Mouse (Mus musculus): Measurements from ENCODE around the gene Adamts18. TPM values are rescaled to one million over a fixed set of nuclear protein-coding genes. Genes with fewer than 3 reads are reported as not detected.

The Adamts18 gene
- total RNA-seq (2014; fragmentation: Nextera tagmentation): not detected in 2 replicates
- 0.16 and 0.17 TPM in 2 replicates for total RNA-seq (2017)
- not detected in 2 replicates for polyA plus RNA-seq (2012)

DNA sequence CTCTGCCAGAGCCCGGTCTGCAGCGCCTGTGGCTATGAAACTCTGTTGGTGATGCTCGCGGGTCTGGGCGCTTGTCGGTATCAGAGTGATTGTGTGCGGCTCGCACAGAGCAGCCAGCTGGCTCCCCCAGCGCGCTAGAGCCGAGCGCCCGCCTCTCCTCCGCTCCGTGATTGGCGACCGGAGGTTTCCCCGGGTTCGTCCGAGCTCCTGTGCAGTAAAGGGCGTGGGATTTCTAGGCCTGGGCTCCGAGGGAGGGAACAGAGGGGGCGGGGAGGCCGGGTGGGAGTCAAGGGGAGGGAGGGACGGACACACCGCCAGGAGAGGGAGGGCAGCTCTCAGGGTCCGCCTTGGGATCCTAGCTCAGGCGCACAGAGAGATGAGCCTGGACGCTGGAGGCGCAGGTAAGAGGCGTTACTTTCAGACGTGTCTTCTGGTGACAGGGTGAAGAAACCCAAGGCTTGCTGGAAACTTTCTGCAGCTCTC is at the start of gene Adamts18:
TSS of gene Adamts18 (minus strand) at position 86 of the 483 bp plus-strand sequence.
- TF ChIP-seq CTCF (IDR thresholded peaks at IDR 0.05; ENCODE audit: low read depth, low read length) (no peak), GATA2 (IDR thresholded peaks at IDR 0.05; ENCODE audit: borderline replicate concordance, low read depth, low read length) (no peak), GATA1 (IDR thresholded peaks at IDR 0.05; ENCODE audit: borderline replicate concordance, low read length) (no peak), TAL1 (conservative IDR thresholded peaks at IDR 0.05; ENCODE audit: low read depth, low read length) (no peak), POLR2AphosphoS5 (IDR thresholded peaks at IDR 0.05; ENCODE audit: insufficient replicate concordance, low read depth, low read length) (no peak)
- ATAC-seq (ENCODE audit: extremely low read depth, insufficient number of reproducible peaks, low FRiP score, poor library complexity, severe bottlenecking): no peak
- Histone ChIP-seq H3K4me3 (ENCODE audit: low read depth, low read length) (no peak within 1 kb of the TSS; the same call in 1 of the 2 replicates), H3K9me3 (replicated peaks) (peaks cover 56% of the 10 kb centered on the region), H3K36me3 (replicated peaks) (no peaks in the 10 kb centered on the region), H3K27me3 (ENCODE audit: insufficient read depth, low read length) (no peaks in the 10 kb centered on the region), H3K4me1 (ENCODE audit: insufficient read depth, low read depth, low read length) (no peaks in the 10 kb centered on the region)
- DNase-seq (ENCODE audit: low spot score): no peak

DNA sequence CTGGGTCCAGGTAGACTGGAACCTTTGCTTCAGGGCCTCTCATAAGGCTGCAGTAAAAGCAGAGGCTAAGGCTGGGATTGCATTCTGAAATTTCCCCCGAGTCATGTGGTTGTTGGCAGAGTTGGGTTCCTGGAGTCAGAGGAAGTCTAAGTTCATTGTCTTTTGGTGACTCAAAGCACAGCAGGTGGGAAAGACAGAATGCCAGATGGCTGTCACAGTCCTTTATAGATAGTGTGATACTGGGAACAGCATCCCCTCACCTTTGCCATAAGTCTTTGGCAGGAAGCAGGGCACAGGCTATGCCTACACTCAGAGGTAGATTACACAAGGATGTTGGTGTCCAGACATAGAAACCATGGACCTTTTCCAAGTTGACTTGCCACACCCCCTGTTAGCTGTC is 47.9 kb upstream of the Adamts18 start:
- Histone ChIP-seq H3K36me3 (replicated peaks) (no peaks in the 10 kb centered on the region), H3K27me3 (ENCODE audit: insufficient read depth, low read length) (no peaks in the 10 kb centered on the region), H3K4me1 (ENCODE audit: insufficient read depth, low read depth, low read length) (no peaks in the 10 kb centered on the region), H3K4me3 (ENCODE audit: low read depth, low read length) (no peak overlapping the region), H3K9me3 (replicated peaks) (peaks cover 51% of the 10 kb centered on the region)
- TF ChIP-seq POLR2AphosphoS5 (IDR thresholded peaks at IDR 0.05; ENCODE audit: insufficient replicate concordance, low read depth, low read length) (no peak), TAL1 (conservative IDR thresholded peaks at IDR 0.05; ENCODE audit: low read depth, low read length) (no peak), CTCF (IDR thresholded peaks at IDR 0.05; ENCODE audit: low read depth, low read length) (no peak), GATA2 (IDR thresholded peaks at IDR 0.05; ENCODE audit: borderline replicate concordance, low read depth, low read length) (no peak)
- DNase-seq (ENCODE audit: low spot score) (no peak), ATAC-seq (ENCODE audit: extremely low read depth, insufficient number of reproducible peaks, low FRiP score, poor library complexity, severe bottlenecking) (no peak)

DNA sequence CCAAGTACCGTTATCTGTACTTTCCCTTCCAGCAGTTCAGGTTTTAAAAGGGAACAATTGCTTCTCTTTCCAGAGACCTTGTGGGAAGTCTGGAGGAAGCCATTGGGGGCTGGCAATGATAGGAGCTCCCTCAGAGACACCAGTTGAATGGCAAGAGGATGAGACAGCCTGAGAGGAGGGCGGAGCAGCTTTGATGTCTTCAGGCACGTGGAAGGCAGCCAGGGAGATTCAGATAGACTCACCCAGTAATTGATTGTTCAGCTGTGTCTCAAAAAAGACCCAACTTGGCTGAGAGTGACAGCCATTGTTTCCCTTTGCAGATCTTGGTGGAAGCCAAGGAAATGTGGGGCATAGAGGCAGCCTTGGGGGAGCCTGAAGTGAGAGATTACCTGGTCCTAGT is 42.8 kb upstream of the Adamts18 start:
- TF ChIP-seq GATA2 (IDR thresholded peaks at IDR 0.05; ENCODE audit: borderline replicate concordance, low read depth, low read length) (no peak), POLR2AphosphoS5 (IDR thresholded peaks at IDR 0.05; ENCODE audit: insufficient replicate concordance, low read depth, low read length) (no peak), GATA1 (IDR thresholded peaks at IDR 0.05; ENCODE audit: borderline replicate concordance, low read length) (no peak), CTCF (IDR thresholded peaks at IDR 0.05; ENCODE audit: low read depth, low read length) (no peak), TAL1 (conservative IDR thresholded peaks at IDR 0.05; ENCODE audit: low read depth, low read length) (no peak)
- ATAC-seq (ENCODE audit: extremely low read depth, insufficient number of reproducible peaks, low FRiP score, poor library complexity, severe bottlenecking): no peak

DNA sequence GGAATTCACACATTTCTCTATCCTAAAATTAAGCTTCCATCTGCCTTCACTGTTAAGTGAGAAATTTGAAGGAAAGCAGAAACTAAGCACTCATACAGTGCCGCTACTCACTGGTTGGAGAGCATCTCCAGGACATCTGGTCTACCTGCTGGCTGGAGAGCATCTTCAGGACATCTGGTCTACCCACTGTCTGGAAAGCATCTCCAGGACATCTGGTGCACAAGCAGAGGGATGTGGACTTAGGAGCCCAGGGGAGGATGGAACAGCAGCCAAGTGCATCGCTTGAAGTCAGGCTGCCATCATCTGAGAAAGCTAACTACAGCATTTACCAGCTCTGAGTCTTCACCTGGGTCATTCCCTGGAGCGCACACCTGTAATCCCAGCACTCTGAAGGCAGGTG is 38.0 kb upstream of the Adamts18 start:
- ATAC-seq (ENCODE audit: extremely low read depth, insufficient number of reproducible peaks, low FRiP score, poor library complexity, severe bottlenecking): no peak
- Histone ChIP-seq H3K27me3 (ENCODE audit: insufficient read depth, low read length) (no peaks in the 10 kb centered on the region), H3K4me1 (ENCODE audit: insufficient read depth, low read depth, low read length) (no peaks in the 10 kb centered on the region), H3K36me3 (replicated peaks) (no peaks in the 10 kb centered on the region), H3K4me3 (ENCODE audit: low read depth, low read length) (no peak overlapping the region), H3K9me3 (replicated peaks) (peaks cover 40% of the 10 kb centered on the region)
- TF ChIP-seq GATA1 (IDR thresholded peaks at IDR 0.05; ENCODE audit: borderline replicate concordance, low read length) (no peak), POLR2AphosphoS5 (IDR thresholded peaks at IDR 0.05; ENCODE audit: insufficient replicate concordance, low read depth, low read length) (no peak), TAL1 (conservative IDR thresholded peaks at IDR 0.05; ENCODE audit: low read depth, low read length) (no peak), CTCF (IDR thresholded peaks at IDR 0.05; ENCODE audit: low read depth, low read length) (no peak)
- no peak for DNase-seq (ENCODE audit: low spot score)

More for the DNA sequence above, 42.8 kb upstream of the Adamts18 start:
- no peaks in the 10 kb centered on the region for H3K27me3 ChIP-seq (ENCODE audit: insufficient read depth, low read length)
- H3K4me3 ChIP-seq (ENCODE audit: low read depth, low read length): no peak overlapping the region
- DNase-seq (ENCODE audit: low spot score): no peak
- no peaks in the 10 kb centered on the region for H3K36me3 ChIP-seq (replicated peaks)
- no peaks in the 10 kb centered on the region for H3K4me1 ChIP-seq (ENCODE audit: insufficient read depth, low read depth, low read length)
- H3K9me3 ChIP-seq (replicated peaks): peaks cover 51% of the 10 kb centered on the region

DNA sequence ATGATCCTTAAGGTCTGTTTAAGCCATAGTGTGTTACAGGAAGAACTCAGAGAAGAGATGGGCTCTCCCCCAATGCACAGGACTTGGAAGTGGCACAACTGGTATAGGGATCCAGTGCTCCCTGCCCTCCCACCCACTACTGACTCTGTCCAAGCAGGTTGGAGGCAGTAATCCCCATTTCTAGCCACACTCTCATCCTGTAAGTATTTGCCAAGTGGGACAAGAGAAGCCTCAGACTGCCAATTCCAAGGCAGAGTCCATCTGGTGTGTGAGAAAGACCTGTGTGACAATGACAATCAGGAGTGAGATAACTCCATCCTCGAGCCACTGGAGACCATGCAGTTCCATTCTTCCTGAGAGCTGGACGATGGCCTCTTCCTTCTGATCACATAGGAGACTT is 36.6 kb upstream of the Adamts18 start:
- Histone ChIP-seq H3K36me3 (replicated peaks) (no peaks in the 10 kb centered on the region), H3K4me1 (ENCODE audit: insufficient read depth, low read depth, low read length) (no peaks in the 10 kb centered on the region), H3K9me3 (replicated peaks) (peaks cover 31% of the 10 kb centered on the region), H3K27me3 (ENCODE audit: insufficient read depth, low read length) (no peaks in the 10 kb centered on the region), H3K4me3 (ENCODE audit: low read depth, low read length) (no peak overlapping the region)
- DNase-seq (ENCODE audit: low spot score) (no peak), ATAC-seq (ENCODE audit: extremely low read depth, insufficient number of reproducible peaks, low FRiP score, poor library complexity, severe bottlenecking) (no peak)
- TF ChIP-seq POLR2AphosphoS5 (IDR thresholded peaks at IDR 0.05; ENCODE audit: insufficient replicate concordance, low read depth, low read length) (no peak), GATA2 (IDR thresholded peaks at IDR 0.05; ENCODE audit: borderline replicate concordance, low read depth, low read length) (no peak), CTCF (IDR thresholded peaks at IDR 0.05; ENCODE audit: low read depth, low read length) (no peak), GATA1 (IDR thresholded peaks at IDR 0.05; ENCODE audit: borderline replicate concordance, low read length) (no peak), TAL1 (conservative IDR thresholded peaks at IDR 0.05; ENCODE audit: low read depth, low read length) (no peak)

DNA sequence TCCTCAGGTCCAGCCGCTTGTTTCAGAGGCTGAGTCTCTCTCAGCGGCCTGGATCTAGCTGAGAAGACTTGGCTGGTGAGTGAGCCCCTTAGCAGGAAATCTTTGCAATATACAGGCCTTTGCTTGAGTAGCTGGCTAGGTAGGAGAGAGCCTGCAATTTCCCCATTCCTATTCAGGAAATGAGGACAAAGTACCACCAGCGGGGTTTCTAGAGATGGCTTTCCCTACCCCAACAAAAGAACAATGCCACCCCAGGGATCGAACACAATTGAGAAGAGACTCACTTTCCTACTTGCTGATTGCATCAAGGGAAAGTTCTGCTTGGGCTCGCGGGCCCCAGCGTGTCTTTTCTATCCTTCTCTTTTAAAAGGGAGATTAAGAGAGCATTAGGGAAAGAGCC is 35.5 kb upstream of the Adamts18 start:
- no peaks in the 10 kb centered on the region for H3K36me3 ChIP-seq (replicated peaks)
- H3K9me3 ChIP-seq (replicated peaks): peaks cover 26% of the 10 kb centered on the region
- TF ChIP-seq CTCF (IDR thresholded peaks at IDR 0.05; ENCODE audit: low read depth, low read length): no peak
- DNase-seq (ENCODE audit: low spot score) (no peak), ATAC-seq (ENCODE audit: extremely low read depth, insufficient number of reproducible peaks, low FRiP score, poor library complexity, severe bottlenecking) (no peak)
- H3K4me1 ChIP-seq (ENCODE audit: insufficient read depth, low read depth, low read length): no peaks in the 10 kb centered on the region
- H3K27me3 ChIP-seq (ENCODE audit: insufficient read depth, low read length): no peaks in the 10 kb centered on the region
- H3K4me3 ChIP-seq (ENCODE audit: low read depth, low read length): no peak overlapping the region

DNA sequence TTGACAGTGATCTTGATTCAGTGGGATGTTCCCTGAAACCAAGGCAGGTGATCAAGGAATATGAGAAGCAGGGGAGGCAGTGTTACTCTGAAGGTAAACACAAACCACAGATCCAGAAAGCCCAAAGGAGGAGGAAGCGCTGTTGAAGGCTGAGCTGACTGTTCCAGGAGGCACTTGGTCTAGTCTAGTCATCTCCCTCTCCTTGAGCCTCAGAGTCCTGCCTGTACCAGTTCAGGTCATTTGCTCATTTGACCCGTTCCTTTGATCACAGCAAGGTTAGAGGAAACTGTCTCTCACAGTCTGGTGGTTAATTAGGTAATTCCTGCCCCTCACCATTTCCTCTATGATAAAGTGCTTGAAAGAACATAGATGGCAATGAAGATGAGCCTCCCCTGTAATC is 34.0 kb upstream of the Adamts18 start:
- no peak for TF ChIP-seq GATA1 (IDR thresholded peaks at IDR 0.05; ENCODE audit: borderline replicate concordance, low read length)
- no peak for TF ChIP-seq TAL1 (conservative IDR thresholded peaks at IDR 0.05; ENCODE audit: low read depth, low read length)
- no peak for TF ChIP-seq GATA2 (IDR thresholded peaks at IDR 0.05; ENCODE audit: borderline replicate concordance, low read depth, low read length)
- no peak for TF ChIP-seq POLR2AphosphoS5 (IDR thresholded peaks at IDR 0.05; ENCODE audit: insufficient replicate concordance, low read depth, low read length)
- no peak for TF ChIP-seq CTCF (IDR thresholded peaks at IDR 0.05; ENCODE audit: low read depth, low read length)
- DNase-seq (ENCODE audit: low spot score) (no peak), ATAC-seq (ENCODE audit: extremely low read depth, insufficient number of reproducible peaks, low FRiP score, poor library complexity, severe bottlenecking) (no peak)
- Histone ChIP-seq H3K9me3 (replicated peaks) (peaks cover 34% of the 10 kb centered on the region), H3K4me1 (ENCODE audit: insufficient read depth, low read depth, low read length) (no peaks in the 10 kb centered on the region), H3K27me3 (ENCODE audit: insufficient read depth, low read length) (no peaks in the 10 kb centered on the region), H3K4me3 (ENCODE audit: low read depth, low read length) (no peak overlapping the region), H3K36me3 (replicated peaks) (no peaks in the 10 kb centered on the region)
